Comparison of ENCODE assay signal across 12 mouse cellular contexts in the genomic region with DNA sequence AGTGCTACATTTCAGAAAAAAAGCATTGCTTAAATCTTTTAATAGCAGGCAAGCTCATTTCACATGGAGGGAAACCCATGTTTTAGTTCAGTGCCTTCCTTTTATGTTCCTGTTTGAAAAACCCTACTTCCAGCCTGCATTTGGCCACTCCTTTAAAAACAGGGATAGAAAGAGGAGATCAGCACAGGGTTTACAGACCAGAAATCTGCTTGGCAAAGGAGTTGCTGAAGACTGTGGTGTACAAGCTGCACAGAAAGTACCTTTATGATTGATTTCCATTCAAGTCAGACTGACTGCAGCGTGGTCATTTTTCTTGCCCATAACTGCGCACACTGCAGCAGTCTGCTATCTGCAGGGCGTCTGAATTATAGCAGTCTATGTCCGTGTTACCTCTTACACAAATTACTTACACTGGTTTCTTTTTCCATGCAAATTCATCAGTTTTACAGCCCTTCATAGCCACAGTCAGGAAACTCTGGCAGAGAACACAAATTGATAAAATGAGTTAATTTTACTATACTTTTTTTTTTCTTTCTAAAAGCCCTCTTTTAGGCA.
DNase-seq lines count a peak whose midpoint lies in the region; ATAC-seq and TF ChIP-seq lines count a peak whose summit lies in the region.
"Had no signal": no experiment of that assay in that cellular context is flagged by ENCODE, and none has a peak within 500 bp of the region (broad histone marks: within the 10 kb centered on the region; RNA-seq: fewer than 3 reads in every experiment).

No protein-coding gene starts in this region.

- no peak overlapping the region for H3K4me3 ChIP-seq in gastrocnemius, adult 2 months
- H3K4me3 ChIP-seq in kidney, embryonic 15.5 days (replicated peaks): no peak overlapping the region
- H3K4me3 ChIP-seq in limb, embryonic 12.5 days (replicated peaks): no peak overlapping the region
- H3K4me3 ChIP-seq: myocyte had no signal

- peak overlapping the region; percentile 39 for H3K27ac ChIP-seq in gastrocnemius, adult 2 months
- H3K27ac ChIP-seq in kidney, embryonic 15.5 days: peak overlapping the region; percentile 54
- peak overlapping the region; percentile 69; the same call in 1 of the 2 replicates for H3K27ac ChIP-seq in limb, embryonic 12.5 days

- no peaks in the 10 kb centered on the region for H3K27me3 ChIP-seq in kidney, embryonic 15.5 days
- no peaks in the 10 kb centered on the region for H3K27me3 ChIP-seq in limb, embryonic 12.5 days

- intact Hi-C loops in gastrocnemius, adult 2 months (cut with DNase I): loop anchor here (10.0 kb wide), 1 partner anchor 316 kb away; no protein-coding TSS in a partner anchor

- 36% methylated on average over 4 of the region's 4 CpGs for WGBS in kidney, embryonic 15.5 days
- 49% methylated on average over 4 of the region's 4 CpGs for WGBS in limb, embryonic 12.5 days

- no peaks in the 10 kb centered on the region for H3K9me3 ChIP-seq in kidney, embryonic 15.5 days (replicated peaks)
- H3K9me3 ChIP-seq in limb, embryonic 12.5 days: no peaks in the 10 kb centered on the region

- H3K4me1 ChIP-seq in kidney, embryonic 15.5 days: peaks cover 22% of the 10 kb centered on the region
- H3K4me1 ChIP-seq in limb, embryonic 12.5 days (replicated peaks): peaks cover 29% of the 10 kb centered on the region

- no peak for TF ChIP-seq POLR2A in brain, embryonic 14.5 days (IDR thresholded peaks at IDR 0.05; ENCODE audit: borderline replicate concordance, extremely low read depth, insufficient read depth, insufficient read length, poor library complexity, severe bottlenecking)

- no peak for DNase-seq in gastrocnemius, adult 2 months
- DNase-seq in gastrocnemius, postnatal 25 days: no peak
- DNase-seq in kidney, adult 9 months: no peak
- peak; percentile 69 for DNase-seq in brain, embryonic 14.5 days (ENCODE audit: low read depth)
- DNase-seq in cerebellum, postnatal 10 days: no peak
- no peak for DNase-seq in adrenal gland, adult 8-10 months
- DNase-seq: gastrocnemius, postnatal 10 days; kidney, adult 2 months had no signal

- ATAC-seq in kidney, embryonic 15.5 days (replicated peaks; ENCODE audit: low FRiP score): peak; percentile 37; the same call in 1 of the 2 replicates
- ATAC-seq in limb, embryonic 12.5 days (ENCODE audit: insufficient number of reproducible peaks, insufficient read depth, low FRiP score, low TSS enrichment, low read depth): no peak
- ATAC-seq: lung, postnatal 0 days had no signal

- H3K4me2 ChIP-seq in kidney, embryonic 15.5 days: no peak overlapping the region
- no peak overlapping the region for H3K4me2 ChIP-seq in limb, embryonic 12.5 days

- H3K36me3 ChIP-seq in kidney, embryonic 15.5 days: no peaks in the 10 kb centered on the region
- peaks cover 6% of the 10 kb centered on the region; the same call in 1 of the 2 replicates for H3K36me3 ChIP-seq in limb, embryonic 12.5 days

- 0 out of 2 replicates have a peak, but pooled peaks have one; percentile 1 for TF ChIP-seq CTCF in gastrocnemius, adult 2 months (IDR thresholded peaks at IDR 0.05)
- no peak for TF ChIP-seq CTCF in brain, embryonic 14.5 days (IDR thresholded peaks at IDR 0.05; ENCODE audit: borderline replicate concordance, extremely low read depth, insufficient read depth, insufficient read length)

- H3K9ac ChIP-seq in kidney, embryonic 15.5 days: no peak overlapping the region
- H3K9ac ChIP-seq in limb, embryonic 12.5 days (replicated peaks): no peak overlapping the region
